Mouse (Mus musculus) adrenal gland (tissue): Measurements from ENCODE around the gene Gm10260.

Experiments used
- intact Hi-C: fragments of 180-260 bp; cut with DNase I; formaldehyde crosslinking; loops from one replicate; pipeline ENCODE4 v1.15.1; 2025

Gm10260 gene

GRCm38 (mm10) chr13:97768803-97769202 lies 8.4 kb upstream of the Gm10260 start:
- intact Hi-C loops = no loop called here

- intact Hi-C loops = no loop called here
These were observed 7.7 kb upstream of the Gm10260 start for GRCm38 (mm10) chr13:97768046-97768682.

GRCm38 (mm10) chr13:97766600-97766999 lies 6.2 kb upstream of the Gm10260 start:
- intact Hi-C loops = no loop called here

DNA sequence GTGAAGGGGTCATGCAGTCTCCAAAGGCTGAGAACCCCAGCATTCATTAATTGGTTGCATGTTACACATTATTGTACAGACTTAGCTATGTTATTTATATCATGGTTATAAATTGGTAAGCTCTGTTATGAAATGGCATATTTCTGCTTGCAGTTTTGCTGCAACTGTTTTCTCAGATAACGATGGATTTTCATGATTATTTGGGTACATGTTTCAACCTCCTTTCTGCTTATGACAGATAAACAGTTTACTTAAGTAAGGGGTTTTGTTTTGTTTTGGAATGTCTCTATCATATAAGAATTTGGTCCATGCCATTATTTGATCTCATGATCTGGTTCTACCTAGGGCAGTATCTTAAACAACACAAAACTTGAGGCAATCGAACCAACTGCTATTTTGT lies 5.5 kb upstream of the Gm10260 start:
- intact Hi-C loops = no loop called here

DNA sequence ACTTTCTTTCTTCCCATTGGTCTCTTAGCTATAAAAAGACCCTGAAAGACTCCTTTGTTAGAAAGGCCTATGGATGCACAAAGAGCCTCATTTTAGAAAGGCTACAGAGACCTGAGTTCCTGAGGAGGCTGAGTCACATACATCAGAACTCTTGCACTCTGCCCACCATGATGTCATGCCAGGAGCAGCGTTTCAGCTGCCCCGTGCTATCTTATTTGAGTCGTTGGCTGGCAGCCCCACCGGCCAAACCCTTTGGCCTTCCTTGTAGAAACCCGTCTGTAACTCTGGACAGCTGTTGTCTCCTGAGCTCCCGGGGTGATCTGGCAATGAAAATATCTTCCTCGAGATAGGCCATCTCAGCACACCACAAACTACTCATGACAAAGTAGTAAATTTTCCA lies 3.6 kb upstream of the Gm10260 start:
- intact Hi-C loops = no loop called here

DNA sequence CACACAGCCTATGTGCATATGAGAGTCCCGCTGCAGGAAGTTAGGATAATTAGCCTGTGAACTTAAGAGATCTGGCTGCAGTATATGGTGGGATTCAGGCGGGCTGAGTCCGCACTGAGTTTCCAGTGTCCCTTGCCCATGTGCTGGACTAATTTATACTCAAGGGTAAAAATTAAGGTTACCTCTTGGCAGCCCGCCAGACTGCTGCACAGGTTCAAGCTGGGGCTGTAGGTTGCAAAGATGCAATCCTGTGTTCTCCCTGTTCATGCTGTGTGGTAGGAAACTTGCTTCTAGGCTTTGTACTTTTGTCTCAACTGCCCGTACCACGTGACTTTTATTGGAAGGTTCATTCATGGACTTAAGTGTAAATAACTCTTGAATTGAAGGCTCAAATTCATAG lies 3.0 kb upstream of the Gm10260 start:
- intact Hi-C loops = no loop called here

GRCm38 (mm10) chr13:97762121-97762520 lies 1.7 kb upstream of the Gm10260 start:
- intact Hi-C loops = no loop called here

- intact Hi-C loops = no loop called here
These were observed 3.4 kb downstream of the Gm10260 start for GRCm38 (mm10) chr13:97757033-97757432.

DNA sequence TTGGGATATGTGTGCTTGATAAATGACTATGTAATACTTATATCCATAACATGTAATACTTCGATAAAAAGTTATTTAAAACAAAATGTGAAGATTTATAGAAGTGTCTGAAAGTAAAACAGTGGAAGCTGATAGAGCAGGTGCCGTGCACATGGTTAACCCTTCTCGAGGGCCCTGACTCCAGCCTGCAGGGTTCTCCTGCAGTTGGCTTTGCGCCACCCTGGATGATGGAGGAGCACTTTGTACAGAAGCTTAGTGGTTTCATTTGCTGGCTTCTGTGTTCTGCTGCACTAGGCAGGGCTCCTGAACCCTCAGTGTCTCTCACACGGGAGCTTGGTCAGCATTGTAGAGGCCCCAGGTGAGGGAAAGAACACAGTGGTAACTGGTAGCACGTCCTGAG lies 4.3 kb downstream of the Gm10260 start:
- intact Hi-C loops = no loop called here

DNA sequence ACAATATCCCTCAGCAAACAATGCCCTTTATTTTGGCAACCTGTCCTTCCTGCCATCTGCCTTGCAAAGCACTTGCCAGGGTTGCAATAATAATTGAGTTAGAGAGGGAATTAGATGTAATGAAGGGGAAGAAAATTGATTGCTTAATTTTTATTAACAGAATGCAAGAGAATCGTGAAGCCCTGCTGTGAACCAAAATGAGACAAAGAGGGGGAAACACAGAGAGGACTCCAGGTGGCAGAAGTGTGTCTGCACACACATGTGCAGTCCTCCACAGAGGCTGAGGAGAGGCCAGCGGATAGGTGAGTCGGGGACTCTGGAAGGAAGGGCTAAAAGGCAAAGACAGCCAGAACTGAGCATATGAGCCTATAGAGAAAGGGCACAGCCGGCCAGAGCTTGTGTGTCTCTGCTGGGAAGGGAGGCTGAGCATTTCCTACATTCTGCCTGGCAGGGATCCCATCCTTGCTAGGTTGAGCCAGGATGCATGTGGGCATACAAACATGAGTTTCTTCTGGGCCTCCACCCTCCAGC lies 9.5 kb downstream of the Gm10260 start:
- intact Hi-C loops = no loop called here

DNA sequence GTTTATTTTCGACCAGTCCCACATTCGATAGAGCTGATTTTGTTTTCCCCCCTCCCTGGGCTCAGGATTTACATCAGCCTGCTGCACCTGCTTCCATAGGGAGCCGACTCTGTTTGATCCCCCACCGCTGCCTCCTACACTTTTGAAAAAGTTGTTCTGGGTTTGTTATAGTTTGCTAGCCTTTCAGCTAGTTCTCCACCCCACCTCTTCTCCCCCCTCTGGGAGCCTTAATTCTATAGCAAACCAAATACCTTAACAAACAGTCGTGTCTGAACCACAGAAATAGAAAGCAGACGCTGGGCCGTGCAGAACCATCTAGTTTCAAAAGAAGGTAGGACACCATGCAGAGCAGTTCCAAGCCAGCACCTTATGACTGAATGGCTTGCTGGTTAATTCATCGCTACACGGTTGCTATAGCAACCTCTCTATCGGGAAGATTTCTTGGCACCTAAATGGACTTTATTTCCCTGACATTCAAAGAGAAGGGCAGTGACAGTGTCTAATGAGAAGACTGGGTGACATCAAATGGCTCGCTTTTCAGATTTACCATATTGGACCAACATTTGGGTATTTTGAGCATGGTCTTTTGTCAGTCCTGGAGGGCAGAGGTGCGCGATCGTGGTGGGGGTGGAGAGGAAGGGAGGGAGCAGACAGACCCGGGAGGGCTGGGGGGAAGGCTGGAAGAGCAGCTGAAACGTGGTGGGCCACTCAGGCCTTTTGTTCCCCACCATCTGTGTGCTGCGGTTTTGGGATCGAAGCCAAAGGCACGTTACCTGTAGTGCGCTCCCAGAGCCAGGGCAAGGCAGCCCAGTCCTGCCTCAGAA lies 13.2 kb downstream of the Gm10260 start:
- intact Hi-C loops = no loop called here

- intact Hi-C loops = no loop called here
These were observed 15.8 kb downstream of the Gm10260 start for GRCm38 (mm10) chr13:97744669-97745068.

DNA sequence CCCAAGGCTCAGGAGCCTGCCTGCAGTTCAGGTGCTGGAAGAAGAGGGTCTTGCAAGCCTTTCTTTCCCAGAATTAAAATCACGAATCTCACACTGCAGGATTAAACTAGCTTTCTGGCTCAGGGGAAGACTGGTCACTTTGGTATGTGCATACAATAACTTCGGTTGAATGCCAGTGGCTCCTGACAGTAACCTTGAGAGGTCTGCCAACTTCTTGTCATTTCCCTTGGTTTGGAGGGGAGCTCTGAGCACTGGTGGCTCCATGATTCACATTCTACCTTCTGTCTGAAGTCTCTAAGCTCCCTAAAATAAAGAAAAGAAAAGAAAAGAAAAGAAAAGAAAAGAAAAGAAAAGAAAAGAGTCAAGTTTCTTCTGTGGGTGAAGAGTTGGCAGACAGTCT lies 16.4 kb downstream of the Gm10260 start:
- intact Hi-C loops = no loop called here

- intact Hi-C loops = no loop called here
These were observed 17.0 kb downstream of the Gm10260 start for GRCm38 (mm10) chr13:97743229-97743988.

- intact Hi-C loops = no loop called here
These were observed 24.5 kb downstream of the Gm10260 start for GRCm38 (mm10) chr13:97735931-97736330.

GRCm38 (mm10) chr13:97734760-97735159 lies 25.7 kb downstream of the Gm10260 start:
- intact Hi-C loops = no loop called here

GRCm38 (mm10) chr13:97725160-97725825 lies 35.1 kb downstream of the Gm10260 start:
- intact Hi-C loops = no loop called here

DNA sequence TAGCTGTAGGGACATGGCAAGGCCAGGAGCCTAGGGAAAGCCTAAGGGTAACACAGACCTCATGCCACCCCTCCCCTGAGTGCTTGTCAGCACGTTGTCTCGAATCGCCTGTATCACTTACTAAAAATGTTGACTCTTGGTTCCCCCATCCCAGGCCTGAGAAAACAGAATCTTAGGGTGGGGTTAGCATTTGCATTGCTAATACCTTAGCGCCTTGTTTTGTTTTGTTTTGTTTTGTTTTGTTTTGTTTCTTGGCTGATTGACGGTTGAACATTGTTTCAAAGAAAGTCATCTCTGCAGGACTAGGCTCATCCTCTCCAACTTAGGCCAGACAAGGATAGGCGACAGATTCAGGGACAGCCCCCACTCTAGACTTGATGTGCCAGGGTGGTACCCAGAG lies 35.9 kb downstream of the Gm10260 start:
- intact Hi-C loops = no loop called here

GRCm38 (mm10) chr13:97712506-97713275 lies 47.7 kb downstream of the Gm10260 start:
- intact Hi-C loops = no loop called here

- intact Hi-C loops = no loop called here
These were observed 48.9 kb downstream of the Gm10260 start for GRCm38 (mm10) chr13:97711510-97711909.
